Mouse (Mus musculus): ENCODE data around the gene Socs3.

GRCm38 (mm10) chr11:117930781-117931338 is 39.0 kb downstream of the Socs3 start:
- TF ChIP-seq E2F4 (IDR thresholded peaks at IDR 0.05; ENCODE audit: borderline replicate concordance, low read depth, low read length): no peak
- no peak for TF ChIP-seq BHLHE40 (IDR thresholded peaks at IDR 0.05; ENCODE audit: borderline replicate concordance, low read depth, low read length)
- no peak for TF ChIP-seq POLR2A (IDR thresholded peaks at IDR 0.05; ENCODE audit: control insufficient read depth in 1 of 2, insufficient read depth in 1 of 2, low read depth in 1 of 2, low read length in 2 of 2, poor library complexity in 1 of 2)
- TF ChIP-seq ZNF384 (IDR thresholded peaks at IDR 0.05; ENCODE audit: low read depth, low read length): no peak
- no peak for TF ChIP-seq CHD1 (IDR thresholded peaks at IDR 0.05; ENCODE audit: low read depth, low read length)
- no peak for TF ChIP-seq CHD2 (IDR thresholded peaks at IDR 0.05; ENCODE audit: low read length)
- TF ChIP-seq ETS1 (IDR thresholded peaks at IDR 0.05; ENCODE audit: low read depth, low read length): no peak
- no peak for TF ChIP-seq TCF12 (IDR thresholded peaks at IDR 0.05; ENCODE audit: low read depth, low read length)
- no peak for TF ChIP-seq GATA1 (IDR thresholded peaks at IDR 0.05; ENCODE audit: low read depth, low read length)
